Mouse (Mus musculus): ENCODE measurements around the gene Fap. TPM values are rescaled to one million over a fixed set of nuclear protein-coding genes. Genes with fewer than 3 reads are reported as not detected.

Fap gene
- polyA plus RNA-seq, 1 experiment, result 0.11 TPM

- TF ChIP-seq E2F4 (IDR thresholded peaks at IDR 0.05; ENCODE audit: insufficient read depth), result no peak
- no peaks in the 10 kb centered on the region for H3K79me2 ChIP-seq (ENCODE audit: control insufficient read depth, insufficient read depth)
- no peak overlapping the region for H3K4me3 ChIP-seq
- no peaks in the 10 kb centered on the region for H3K36me3 ChIP-seq (ENCODE audit: control insufficient read depth, insufficient read depth)
- H3ac ChIP-seq (ENCODE audit: control insufficient read depth, insufficient read length), result no peak overlapping the region
- H3K27me3 ChIP-seq (ENCODE audit: control insufficient read depth, insufficient read depth, insufficient read length), result no peaks in the 10 kb centered on the region
- H3K4me2 ChIP-seq (ENCODE audit: low read depth), result no peak overlapping the region
These were observed 42.8 kb downstream of the Fap start for GRCm38 (mm10) chr2:62531065-62531464.

- Histone ChIP-seq H3K4me2 (ENCODE audit: low read depth) (no peak overlapping the region), H3K79me2 (ENCODE audit: control insufficient read depth, insufficient read depth) (no peaks in the 10 kb centered on the region), H3K4me3 (no peak overlapping the region), H3K36me3 (ENCODE audit: control insufficient read depth, insufficient read depth) (no peaks in the 10 kb centered on the region), H3ac (ENCODE audit: control insufficient read depth, insufficient read length) (no peak overlapping the region), H3K27me3 (ENCODE audit: control insufficient read depth, insufficient read depth, insufficient read length) (no peaks in the 10 kb centered on the region)
- TF ChIP-seq POLR2AphosphoS2 (IDR thresholded peaks at IDR 0.05; ENCODE audit: insufficient read length, low read depth) (no peak), SRF (IDR thresholded peaks at IDR 0.05; ENCODE audit: control insufficient read depth, insufficient read length, low read depth) (no peak), MYOD1 (IDR thresholded peaks at IDR 0.05; ENCODE audit: control insufficient read depth in 1 of 3, insufficient read length in 2 of 3, low read depth in 2 of 3) (no peak), MAX (IDR thresholded peaks at IDR 0.05; ENCODE audit: low read depth) (no peak), USF1 (IDR thresholded peaks at IDR 0.05; ENCODE audit: low read depth) (no peak), E2F4 (IDR thresholded peaks at IDR 0.05; ENCODE audit: insufficient read depth) (no peak), TCF3 (IDR thresholded peaks at IDR 0.05; ENCODE audit: insufficient read length, low read depth) (no peak), MYOG (IDR thresholded peaks at IDR 0.05; ENCODE audit: control insufficient read depth in 1 of 3, insufficient read depth in 1 of 3, insufficient read length in 2 of 3, low read depth in 2 of 3) (no peak), POLR2A (IDR thresholded peaks at IDR 0.05; ENCODE audit: insufficient read length, low read depth) (no peak), CEBPB (IDR thresholded peaks at IDR 0.05; ENCODE audit: insufficient read depth, poor library complexity, severe bottlenecking) (no peak), REST (IDR thresholded peaks at IDR 0.05; ENCODE audit: insufficient read depth, insufficient read length) (no peak), TCF12 (IDR thresholded peaks at IDR 0.05; ENCODE audit: insufficient read depth, poor library complexity, severe bottlenecking) (no peak)
These were observed 47.5 kb downstream of the Fap start for GRCm38 (mm10) chr2:62526399-62526798.

GRCm38 (mm10) chr2:62517790-62518189 is 56.1 kb downstream of the Fap start:
- H3K4me2 ChIP-seq (ENCODE audit: low read depth), result no peak overlapping the region
- no peak for TF ChIP-seq REST (IDR thresholded peaks at IDR 0.05; ENCODE audit: insufficient read depth, insufficient read length)
- TF ChIP-seq MYOD1 (IDR thresholded peaks at IDR 0.05; ENCODE audit: control insufficient read depth in 1 of 3, insufficient read length in 2 of 3, low read depth in 2 of 3), result no peak
- TF ChIP-seq POLR2AphosphoS2 (IDR thresholded peaks at IDR 0.05; ENCODE audit: insufficient read length, low read depth), result no peak
- no peak for TF ChIP-seq E2F4 (IDR thresholded peaks at IDR 0.05; ENCODE audit: insufficient read depth)
- no peak for TF ChIP-seq TCF3 (IDR thresholded peaks at IDR 0.05; ENCODE audit: insufficient read length, low read depth)
- no peak for TF ChIP-seq POLR2A (IDR thresholded peaks at IDR 0.05; ENCODE audit: insufficient read length, low read depth)
- TF ChIP-seq SRF (IDR thresholded peaks at IDR 0.05; ENCODE audit: control insufficient read depth, insufficient read length, low read depth), result no peak
- TF ChIP-seq CEBPB (IDR thresholded peaks at IDR 0.05; ENCODE audit: insufficient read depth, poor library complexity, severe bottlenecking), result no peak
- no peak for TF ChIP-seq MYOG (IDR thresholded peaks at IDR 0.05; ENCODE audit: control insufficient read depth in 1 of 3, insufficient read depth in 1 of 3, insufficient read length in 2 of 3, low read depth in 2 of 3)
- no peak for TF ChIP-seq TCF12 (IDR thresholded peaks at IDR 0.05; ENCODE audit: insufficient read depth, poor library complexity, severe bottlenecking)
- TF ChIP-seq USF1 (IDR thresholded peaks at IDR 0.05; ENCODE audit: low read depth), result no peak

GRCm38 (mm10) chr2:62514477-62514876 is 59.4 kb downstream of the Fap start:
- H3K4me2 ChIP-seq (ENCODE audit: low read depth), result no peak overlapping the region
- no peaks in the 10 kb centered on the region for H3K79me2 ChIP-seq (ENCODE audit: control insufficient read depth, insufficient read depth)
- H3K4me3 ChIP-seq, result no peak overlapping the region
- H3K36me3 ChIP-seq (ENCODE audit: control insufficient read depth, insufficient read depth), result no peaks in the 10 kb centered on the region
- H3K27me3 ChIP-seq (ENCODE audit: control insufficient read depth, insufficient read depth, insufficient read length), result no peaks in the 10 kb centered on the region
- TF ChIP-seq REST (IDR thresholded peaks at IDR 0.05; ENCODE audit: insufficient read depth, insufficient read length), result no peak
- TF ChIP-seq MAX (IDR thresholded peaks at IDR 0.05; ENCODE audit: low read depth), result no peak
- no peak for TF ChIP-seq POLR2A (IDR thresholded peaks at IDR 0.05; ENCODE audit: insufficient read length, low read depth)
- no peak for TF ChIP-seq TCF12 (IDR thresholded peaks at IDR 0.05; ENCODE audit: insufficient read depth, poor library complexity, severe bottlenecking)
- TF ChIP-seq E2F4 (IDR thresholded peaks at IDR 0.05; ENCODE audit: insufficient read depth), result no peak
- no peak for TF ChIP-seq MYOG (IDR thresholded peaks at IDR 0.05; ENCODE audit: control insufficient read depth in 1 of 3, insufficient read depth in 1 of 3, insufficient read length in 2 of 3, low read depth in 2 of 3)
- TF ChIP-seq CEBPB (IDR thresholded peaks at IDR 0.05; ENCODE audit: insufficient read depth, poor library complexity, severe bottlenecking), result no peak
- no peak for TF ChIP-seq USF1 (IDR thresholded peaks at IDR 0.05; ENCODE audit: low read depth)
- no peak for TF ChIP-seq MYOD1 (IDR thresholded peaks at IDR 0.05; ENCODE audit: control insufficient read depth in 1 of 3, insufficient read length in 2 of 3, low read depth in 2 of 3)
- no peak for TF ChIP-seq TCF3 (IDR thresholded peaks at IDR 0.05; ENCODE audit: insufficient read length, low read depth)
- H3ac ChIP-seq (ENCODE audit: control insufficient read depth, insufficient read length), result no peak overlapping the region

More at GRCm38 (mm10) chr2:62517790-62518189, 56.1 kb downstream of the Fap start:
- Histone ChIP-seq H3ac (ENCODE audit: control insufficient read depth, insufficient read length) (no peak overlapping the region), H3K27me3 (ENCODE audit: control insufficient read depth, insufficient read depth, insufficient read length) (no peaks in the 10 kb centered on the region), H3K79me2 (ENCODE audit: control insufficient read depth, insufficient read depth) (no peaks in the 10 kb centered on the region), H3K36me3 (ENCODE audit: control insufficient read depth, insufficient read depth) (no peaks in the 10 kb centered on the region), H3K4me3 (no peak overlapping the region)

GRCm38 (mm10) chr2:62513477-62513876 is 60.4 kb downstream of the Fap start:
- H3ac ChIP-seq (ENCODE audit: control insufficient read depth, insufficient read length), result no peak overlapping the region
- no peaks in the 10 kb centered on the region for H3K36me3 ChIP-seq (ENCODE audit: control insufficient read depth, insufficient read depth)
- H3K4me3 ChIP-seq, result no peak overlapping the region
- H3K4me2 ChIP-seq (ENCODE audit: low read depth), result no peak overlapping the region
- no peaks in the 10 kb centered on the region for H3K79me2 ChIP-seq (ENCODE audit: control insufficient read depth, insufficient read depth)
- no peaks in the 10 kb centered on the region for H3K27me3 ChIP-seq (ENCODE audit: control insufficient read depth, insufficient read depth, insufficient read length)
- TF ChIP-seq USF1 (IDR thresholded peaks at IDR 0.05; ENCODE audit: low read depth) (no peak), CEBPB (IDR thresholded peaks at IDR 0.05; ENCODE audit: insufficient read depth, poor library complexity, severe bottlenecking) (no peak), MAX (IDR thresholded peaks at IDR 0.05; ENCODE audit: low read depth) (no peak), SRF (IDR thresholded peaks at IDR 0.05; ENCODE audit: control insufficient read depth, insufficient read length, low read depth) (no peak), E2F4 (IDR thresholded peaks at IDR 0.05; ENCODE audit: insufficient read depth) (no peak), POLR2AphosphoS2 (IDR thresholded peaks at IDR 0.05; ENCODE audit: insufficient read length, low read depth) (no peak), REST (IDR thresholded peaks at IDR 0.05; ENCODE audit: insufficient read depth, insufficient read length) (no peak)

Measured in myocyte (in vitro differentiated cells).